Mouse (Mus musculus): ENCODE results near the gene Nos1ap. TPM values are rescaled to one million over a fixed set of nuclear protein-coding genes. Genes with fewer than 3 reads are reported as not detected.
A peak's percentile ranks its signal among the peaks of the same experiment; 100 is the strongest.

Nos1ap gene
- polyA plus RNA-seq, 1 experiment, result 3.5 TPM

DNA sequence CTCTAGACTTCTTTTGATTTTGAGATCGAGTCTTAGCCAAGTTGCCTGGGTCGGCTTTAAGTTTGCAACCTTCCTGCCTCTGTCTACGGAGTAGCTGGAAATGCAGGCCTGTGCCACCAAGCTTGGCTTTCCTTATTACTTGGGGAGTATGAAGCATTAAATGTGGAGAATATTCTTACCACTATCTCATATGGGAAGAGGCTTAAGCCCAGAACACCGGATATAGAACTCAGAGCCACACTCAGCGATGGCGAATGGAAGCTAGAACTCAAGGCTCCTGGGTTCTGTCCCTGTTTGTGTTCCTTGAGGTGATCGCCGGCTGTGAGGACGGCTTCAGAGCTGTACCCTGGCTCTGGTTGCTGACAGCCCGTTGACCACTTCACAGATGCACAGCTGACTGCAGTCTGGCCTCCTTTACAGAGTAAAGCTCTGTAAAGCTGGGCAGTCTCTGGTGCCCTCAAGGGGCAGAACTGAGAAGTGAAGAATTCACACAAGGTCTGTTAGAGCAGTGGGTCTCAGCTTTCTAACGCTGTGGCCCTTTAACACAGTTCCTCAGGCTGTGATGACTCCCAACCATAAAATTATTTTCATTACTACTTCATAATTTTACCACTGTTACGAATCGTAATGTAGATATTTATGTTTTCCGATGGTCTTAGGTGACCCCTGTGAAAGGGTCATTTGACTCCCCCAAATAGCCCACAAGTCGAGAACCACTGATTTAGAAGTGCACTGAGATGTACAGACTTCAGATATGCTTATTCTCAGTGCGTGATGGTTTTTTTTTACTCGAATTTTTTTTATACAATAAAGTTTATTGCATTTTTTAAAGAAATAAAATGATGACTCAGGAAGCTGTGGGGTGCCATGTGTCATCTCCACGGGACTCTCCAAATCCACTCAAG is 23.6 kb upstream of the Nos1ap start:
- no peak overlapping the region for H3K27ac ChIP-seq (ENCODE audit: insufficient read depth, low read length)
- no peaks in the 10 kb centered on the region for H3K4me1 ChIP-seq (ENCODE audit: control insufficient read depth, insufficient read depth, low read length)
- no peak overlapping the region for H3K4me3 ChIP-seq (ENCODE audit: insufficient read depth, low read length)
- TF ChIP-seq POLR2A (IDR thresholded peaks at IDR 0.05; ENCODE audit: low read depth, low read length) (no peak), CTCF (IDR thresholded peaks at IDR 0.05; ENCODE audit: borderline replicate concordance, insufficient read depth, low read length) (peak; percentile 47)

DNA sequence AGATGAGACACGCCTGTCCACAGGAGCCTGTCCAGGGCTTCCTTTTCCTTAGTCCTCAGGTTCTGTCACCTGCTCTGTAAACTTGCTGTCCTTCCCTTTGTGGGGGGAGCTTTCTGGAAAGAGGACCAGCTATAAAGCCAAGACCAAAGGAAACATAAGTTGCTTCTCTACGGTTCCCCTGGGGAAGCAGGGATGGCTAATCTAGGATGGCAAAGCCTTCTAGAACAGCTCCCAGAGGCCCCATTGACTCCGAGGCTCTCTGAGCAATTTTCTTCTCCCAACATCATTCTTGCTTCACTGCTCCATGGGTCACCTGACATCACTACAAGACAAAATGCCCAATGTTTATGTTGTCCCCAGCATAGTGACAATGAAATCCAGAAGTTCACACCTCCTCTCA is 22.0 kb upstream of the Nos1ap start:
- TF ChIP-seq POLR2A (IDR thresholded peaks at IDR 0.05; ENCODE audit: low read depth, low read length), result no peak
- Histone ChIP-seq H3K27ac (ENCODE audit: insufficient read depth, low read length) (no peak overlapping the region), H3K4me3 (ENCODE audit: insufficient read depth, low read length) (no peak overlapping the region), H3K4me1 (ENCODE audit: control insufficient read depth, insufficient read depth, low read length) (no peaks in the 10 kb centered on the region)

DNA sequence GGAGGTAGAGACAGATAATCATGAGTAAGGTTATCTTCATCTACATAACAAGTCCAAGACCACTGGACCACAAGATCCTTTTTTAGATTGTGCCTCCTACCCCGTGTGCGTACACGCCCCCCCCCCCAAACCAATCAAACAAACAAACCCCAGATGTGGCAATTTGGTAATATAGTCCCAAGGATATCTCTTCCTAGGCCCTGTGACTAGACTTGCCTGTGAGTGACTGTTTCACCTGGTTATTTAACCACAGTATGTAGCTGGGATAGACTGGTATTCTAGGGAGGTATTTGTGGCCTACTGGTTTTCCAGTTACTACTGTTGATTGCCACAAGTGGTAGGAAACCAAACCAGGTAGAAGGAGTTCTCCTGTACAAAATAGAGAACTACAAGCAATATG is 21.0 kb upstream of the Nos1ap start:
- TF ChIP-seq CTCF (IDR thresholded peaks at IDR 0.05; ENCODE audit: borderline replicate concordance, insufficient read depth, low read length) (no peak), POLR2A (IDR thresholded peaks at IDR 0.05; ENCODE audit: low read depth, low read length) (no peak)
- no peak overlapping the region for H3K27ac ChIP-seq (ENCODE audit: insufficient read depth, low read length)
- no peaks in the 10 kb centered on the region for H3K4me1 ChIP-seq (ENCODE audit: control insufficient read depth, insufficient read depth, low read length)
- no peak overlapping the region for H3K4me3 ChIP-seq (ENCODE audit: insufficient read depth, low read length)

DNA sequence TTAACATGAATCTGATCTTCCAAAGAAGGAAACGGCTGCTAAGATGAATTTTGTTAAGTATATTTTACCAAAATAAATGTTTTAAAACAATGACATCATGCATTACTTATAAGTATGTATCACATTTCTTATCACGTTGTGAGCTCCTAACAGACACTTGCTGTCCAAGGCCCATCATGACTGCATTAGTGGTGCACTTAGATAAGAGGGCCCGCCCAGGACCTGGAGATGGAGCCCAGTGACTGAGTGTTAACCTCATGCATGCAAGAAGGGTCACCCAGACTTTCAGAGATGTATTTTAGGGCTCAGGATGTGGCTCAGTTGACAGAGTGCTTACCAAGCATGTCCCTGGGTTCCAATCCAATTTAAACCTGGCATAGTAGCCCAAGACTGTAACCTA is 20.6 kb upstream of the Nos1ap start:
- no peak overlapping the region for H3K27ac ChIP-seq (ENCODE audit: insufficient read depth, low read length)
- H3K4me3 ChIP-seq (ENCODE audit: insufficient read depth, low read length), result no peak overlapping the region
- TF ChIP-seq POLR2A (IDR thresholded peaks at IDR 0.05; ENCODE audit: low read depth, low read length) (no peak), CTCF (IDR thresholded peaks at IDR 0.05; ENCODE audit: borderline replicate concordance, insufficient read depth, low read length) (no peak)
- H3K4me1 ChIP-seq (ENCODE audit: control insufficient read depth, insufficient read depth, low read length), result no peaks in the 10 kb centered on the region

DNA sequence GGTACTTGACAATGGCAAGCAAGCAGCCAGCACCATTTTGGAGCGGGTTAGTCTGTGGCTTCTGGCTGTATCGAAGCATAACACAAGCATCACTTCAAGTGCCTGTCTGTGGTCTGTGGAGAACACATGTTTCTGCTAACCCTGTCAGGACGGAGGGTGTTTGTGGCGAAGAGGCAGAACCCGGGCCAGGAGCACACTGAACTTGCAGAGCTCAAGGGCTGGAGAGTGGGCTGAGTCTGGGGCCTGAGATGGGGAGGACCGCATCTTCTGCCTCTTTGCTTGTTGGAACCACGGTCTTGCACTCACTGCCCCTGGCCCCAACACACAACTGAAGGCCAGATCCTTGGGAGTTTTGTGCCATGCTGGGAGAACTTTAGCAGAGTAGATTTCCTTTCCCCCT is 20.2 kb upstream of the Nos1ap start:
- TF ChIP-seq CTCF (IDR thresholded peaks at IDR 0.05; ENCODE audit: borderline replicate concordance, insufficient read depth, low read length), result no peak
- TF ChIP-seq POLR2A (IDR thresholded peaks at IDR 0.05; ENCODE audit: low read depth, low read length), result no peak
- no peak overlapping the region for H3K27ac ChIP-seq (ENCODE audit: insufficient read depth, low read length)
- no peak overlapping the region for H3K4me3 ChIP-seq (ENCODE audit: insufficient read depth, low read length)
- no peaks in the 10 kb centered on the region for H3K4me1 ChIP-seq (ENCODE audit: control insufficient read depth, insufficient read depth, low read length)

DNA sequence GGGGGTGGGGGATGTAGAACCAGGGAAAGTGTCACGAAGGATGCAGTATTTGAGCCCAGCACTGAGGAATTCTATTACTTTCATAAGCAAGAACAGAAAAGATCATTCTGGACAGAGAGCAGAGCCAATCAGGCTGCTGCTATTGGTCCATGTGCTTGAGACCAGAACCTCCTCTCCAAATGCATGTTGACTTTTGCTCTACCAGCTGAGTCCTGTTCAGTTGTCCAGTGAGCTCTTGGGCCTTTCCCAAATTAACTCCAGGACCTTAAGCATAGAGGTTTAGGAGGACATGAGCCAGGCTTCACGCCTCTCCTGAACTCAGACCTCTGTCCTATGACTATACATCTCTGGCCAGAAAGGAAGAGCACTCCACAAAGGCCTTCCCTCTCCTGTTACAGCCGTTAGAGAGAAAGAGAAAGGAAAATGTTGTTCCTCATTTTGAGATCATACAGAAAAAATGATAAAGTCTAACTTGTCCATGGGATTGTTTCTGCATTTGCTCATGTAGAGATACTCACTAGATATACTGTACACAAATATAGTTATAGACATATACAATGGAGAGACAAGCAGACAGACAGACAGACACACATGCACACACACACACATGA is 18.9 kb upstream of the Nos1ap start:
- Histone ChIP-seq H3K4me1 (ENCODE audit: control insufficient read depth, insufficient read depth, low read length) (no peaks in the 10 kb centered on the region), H3K27ac (ENCODE audit: insufficient read depth, low read length) (no peak overlapping the region), H3K4me3 (ENCODE audit: insufficient read depth, low read length) (no peak overlapping the region)
- TF ChIP-seq POLR2A (IDR thresholded peaks at IDR 0.05; ENCODE audit: low read depth, low read length), result no peak
- no peak for TF ChIP-seq CTCF (IDR thresholded peaks at IDR 0.05; ENCODE audit: borderline replicate concordance, insufficient read depth, low read length)

DNA sequence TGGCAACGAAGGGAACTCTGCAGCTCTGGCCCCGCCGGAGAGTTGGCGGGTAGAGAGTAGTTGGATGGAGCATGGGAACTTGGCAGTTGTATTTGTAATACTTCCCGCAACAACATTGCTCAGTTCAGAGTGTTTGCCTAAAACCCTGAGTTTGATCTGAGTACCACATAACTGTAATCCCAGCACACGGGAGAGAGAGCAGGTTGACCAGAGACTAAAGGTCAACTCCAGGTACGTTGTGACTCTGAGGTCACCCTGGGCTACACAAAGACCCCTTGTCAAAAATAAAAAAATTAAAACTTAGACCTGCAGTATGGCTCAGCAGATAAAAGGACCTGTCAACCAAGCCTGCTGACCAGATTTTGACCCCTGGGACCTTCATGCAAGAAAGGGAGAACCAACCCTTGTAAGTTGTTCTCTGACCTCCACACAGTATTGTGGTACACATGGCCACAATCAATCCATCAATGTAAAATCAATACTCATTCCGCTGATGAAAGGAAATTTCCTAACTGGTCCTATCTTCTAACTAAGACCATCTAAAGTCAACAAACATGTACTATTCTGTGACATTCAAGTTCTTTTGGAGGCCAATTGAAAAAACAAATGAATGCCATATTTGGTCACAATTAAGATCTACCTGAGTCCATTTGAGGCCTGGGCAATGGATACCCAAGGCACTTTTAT is 17.7 kb upstream of the Nos1ap start:
- no peak for TF ChIP-seq CTCF (IDR thresholded peaks at IDR 0.05; ENCODE audit: borderline replicate concordance, insufficient read depth, low read length)
- no peak for TF ChIP-seq POLR2A (IDR thresholded peaks at IDR 0.05; ENCODE audit: low read depth, low read length)
- H3K4me3 ChIP-seq (ENCODE audit: insufficient read depth, low read length), result no peak overlapping the region
- no peaks in the 10 kb centered on the region for H3K4me1 ChIP-seq (ENCODE audit: control insufficient read depth, insufficient read depth, low read length)
- H3K27ac ChIP-seq (ENCODE audit: insufficient read depth, low read length), result no peak overlapping the region

DNA sequence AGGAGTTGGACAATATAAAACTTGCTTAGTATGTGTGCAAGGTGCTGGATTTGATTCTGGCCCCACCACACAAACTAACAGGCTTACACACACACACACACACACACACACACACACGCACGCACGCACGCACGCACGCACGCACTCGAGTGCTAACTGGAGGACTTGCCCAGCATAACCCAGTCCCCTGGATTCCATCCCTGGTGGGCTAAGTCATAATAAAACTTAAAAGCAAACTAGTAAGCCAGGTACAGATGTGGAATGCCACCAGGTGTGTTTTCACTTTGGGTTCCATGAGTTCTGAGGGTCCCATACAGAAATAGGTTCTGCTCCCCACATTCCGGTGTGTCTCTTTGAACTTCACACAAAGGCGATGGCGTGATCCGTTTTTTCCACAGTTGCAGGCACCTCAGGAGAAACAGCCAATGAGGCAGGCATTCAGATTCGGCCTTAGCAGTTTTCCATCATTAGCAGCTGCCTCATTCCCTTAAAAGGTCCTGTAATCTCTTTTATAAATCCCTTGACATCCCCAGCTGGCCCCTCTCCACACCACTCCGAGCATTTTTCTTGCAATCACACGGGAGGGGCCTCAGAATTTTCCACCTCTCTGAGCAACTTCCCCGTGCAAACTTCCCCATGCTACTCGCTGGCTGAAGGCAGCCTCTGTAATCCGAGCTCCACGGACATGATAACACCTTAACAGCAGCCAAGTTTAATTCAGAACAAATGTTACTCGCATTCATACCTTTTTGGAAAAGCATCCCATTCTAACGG is 15.8 kb upstream of the Nos1ap start:
- TF ChIP-seq CTCF (IDR thresholded peaks at IDR 0.05; ENCODE audit: borderline replicate concordance, insufficient read depth, low read length) (no peak), POLR2A (IDR thresholded peaks at IDR 0.05; ENCODE audit: low read depth, low read length) (no peak)
- no peak overlapping the region; the same call in 1 of the 2 replicates for H3K27ac ChIP-seq (ENCODE audit: insufficient read depth, low read length)

DNA sequence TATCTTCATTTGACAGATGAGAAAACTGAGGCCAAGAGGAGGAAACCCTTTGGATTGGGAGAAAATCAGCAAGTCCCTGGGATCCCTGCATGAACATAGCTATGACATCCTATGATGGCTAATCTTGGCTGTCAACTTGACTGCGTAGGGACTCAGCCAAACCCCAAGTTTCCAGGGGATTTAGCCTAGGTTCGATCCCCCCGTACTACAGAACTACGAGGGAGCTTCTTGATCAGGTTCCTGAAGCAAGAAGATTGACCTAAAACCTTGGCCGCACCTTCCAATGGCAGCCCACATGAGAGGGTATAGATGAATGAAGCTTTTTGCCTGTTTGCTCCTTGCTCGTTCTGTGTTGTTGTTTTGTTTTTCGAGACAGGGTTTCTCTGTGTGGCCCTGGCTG is 4.9 kb upstream of the Nos1ap start:
- no peak overlapping the region for H3K4me3 ChIP-seq (ENCODE audit: insufficient read depth, low read length)
- no peaks in the 10 kb centered on the region for H3K4me1 ChIP-seq (ENCODE audit: control insufficient read depth, insufficient read depth, low read length)
- H3K27ac ChIP-seq (ENCODE audit: insufficient read depth, low read length), result no peak overlapping the region
- TF ChIP-seq POLR2A (IDR thresholded peaks at IDR 0.05; ENCODE audit: low read depth, low read length) (no peak), CTCF (IDR thresholded peaks at IDR 0.05; ENCODE audit: borderline replicate concordance, insufficient read depth, low read length) (no peak)

More for the DNA sequence above, 15.8 kb upstream of the Nos1ap start:
- Histone ChIP-seq H3K4me1 (ENCODE audit: control insufficient read depth, insufficient read depth, low read length) (no peaks in the 10 kb centered on the region), H3K4me3 (ENCODE audit: insufficient read depth, low read length) (no peak overlapping the region)

Measured in embryonic fibroblast, embryonic 13.5 days (primary cell).